Mouse (Mus musculus) embryonic fibroblast, embryonic 13.5 days (primary cell): ENCODE measurements around the gene Commd1.

Source experiments
- CTCF ChIP-seq: IDR thresholded peaks from 2 replicates; pipeline ENCODE4 v1.5.1; 2011; ENCODE audit warnings: mild to moderate bottlenecking, control low read depth, low read length, moderate library complexity, borderline replicate concordance; ENCODE audit not compliant: insufficient read depth
- POLR2A ChIP-seq: IDR thresholded peaks from 2 replicates; pipeline ENCODE4 v1.6.1; 2011; ENCODE audit warnings: low read depth, mild to moderate bottlenecking, control low read depth, low read length, moderate library complexity

DNA sequence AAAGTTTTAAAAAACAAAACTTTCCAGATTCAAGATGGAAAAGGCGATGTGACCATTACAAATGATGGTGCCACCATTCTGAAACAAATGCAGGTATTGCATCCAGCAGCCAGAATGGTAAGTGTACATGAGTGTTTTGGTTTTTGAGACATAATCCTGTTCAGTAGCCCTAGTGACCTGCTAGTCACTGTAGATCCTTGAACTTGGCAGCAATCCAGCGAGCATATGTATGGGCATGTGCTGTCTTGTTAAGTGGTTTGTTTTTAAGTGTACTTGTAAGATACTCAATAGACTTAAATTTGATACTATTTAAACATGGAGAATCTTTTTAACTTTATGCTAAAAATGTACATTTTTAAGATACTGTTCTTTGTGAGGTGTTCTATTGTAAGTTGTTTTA, 12.1 kb upstream of the Commd1 start:
- TF ChIP-seq CTCF (no peak), POLR2A (no peak)
